Mouse (Mus musculus) adrenal gland, postnatal 25 days (tissue): ENCODE measurements at regions not wholly inside any gene's neighbourhood (a gene's known extent, or its start where the extent isn't known, plus 50 kb on each side); places are given as distances from the start of the nearest gene placed in this dataset.
"Not testable (repeated sequence)": the region's sequence is repeated elsewhere in the genome, so short reads cannot be mapped to it uniquely, and the experiment has no call there.

Source experiments
- DNase-seq: peaks from one replicate; pipeline ENCODE4 v3.0.0; 2021; ENCODE audit warnings: mixed read lengths

- no peak for DNase-seq
Measured at GRCm38 (mm10) chr1:189156906-189157305, 149.3 kb upstream of the Kctd3 start.

- DNase-seq, result no peak
Measured at GRCm38 (mm10) chr1:189154376-189154775, 146.7 kb upstream of the Kctd3 start.

- DNase-seq, result no peak
Measured at GRCm38 (mm10) chr1:189153150-189153549, 145.5 kb upstream of the Kctd3 start.

- DNase-seq, result no peak
Measured at GRCm38 (mm10) chr1:189142982-189143451, 135.4 kb upstream of the Kctd3 start.

GRCm38 (mm10) chr1:189142551-189142950 is 134.9 kb upstream of the Kctd3 start:
- DNase-seq, result no peak

GRCm38 (mm10) chr1:189141694-189142093 is 134.1 kb upstream of the Kctd3 start:
- DNase-seq, result no peak

GRCm38 (mm10) chr1:189136731-189137385 is 129.2 kb upstream of the Kctd3 start:
- no peak for DNase-seq

GRCm38 (mm10) chr1:189135826-189136225 is 128.2 kb upstream of the Kctd3 start:
- no peak for DNase-seq

GRCm38 (mm10) chr1:189128706-189129105 is 121.1 kb upstream of the Kctd3 start:
- no peak for DNase-seq

GRCm38 (mm10) chr1:189128246-189128645 is 120.6 kb upstream of the Kctd3 start:
- not testable (repeated sequence) for DNase-seq

GRCm38 (mm10) chr1:189127367-189127766 is 119.7 kb upstream of the Kctd3 start:
- no peak for DNase-seq

GRCm38 (mm10) chr1:189119941-189120735 is 112.5 kb upstream of the Kctd3 start:
- DNase-seq, result no peak

- DNase-seq, result not testable (repeated sequence)
Measured at GRCm38 (mm10) chr1:189119005-189119404, 111.4 kb upstream of the Kctd3 start.

- no peak for DNase-seq
Measured at GRCm38 (mm10) chr1:189118582-189118981, 110.9 kb upstream of the Kctd3 start.

- no peak for DNase-seq
Measured at GRCm38 (mm10) chr1:189115914-189116313, 108.3 kb upstream of the Kctd3 start.

GRCm38 (mm10) chr1:189115279-189115678 is 107.6 kb upstream of the Kctd3 start:
- DNase-seq, result no peak

GRCm38 (mm10) chr1:189108260-189109035 is 100.8 kb upstream of the Kctd3 start:
- no peak for DNase-seq

GRCm38 (mm10) chr1:189107841-189108240 is 100.2 kb upstream of the Kctd3 start:
- DNase-seq, result no peak

GRCm38 (mm10) chr1:189107156-189107555 is 99.5 kb upstream of the Kctd3 start:
- no peak for DNase-seq

GRCm38 (mm10) chr1:189105276-189105675 is 97.6 kb upstream of the Kctd3 start:
- no peak for DNase-seq

- DNase-seq, result no peak
Measured at GRCm38 (mm10) chr1:189102781-189103180, 95.1 kb upstream of the Kctd3 start.

- no peak for DNase-seq
Measured at GRCm38 (mm10) chr1:189099121-189099520, 91.5 kb upstream of the Kctd3 start.

- no peak for DNase-seq
Measured at GRCm38 (mm10) chr1:189092819-189093218, 85.2 kb upstream of the Kctd3 start.
